Mouse (Mus musculus) adrenal gland, postnatal 4 days (tissue): ENCODE measurements at regions not wholly inside any gene's neighbourhood (a gene's known extent, or its start where the extent isn't known, plus 50 kb on each side); places are given as distances from the start of the nearest gene placed in this dataset.

Experiments
- DNase-seq, 2 experiments: peaks; one replicate each; pipeline ENCODE4 v3.0.0; 2021 to 2022; ENCODE audit warnings: low spot score in 2 of 2, mixed read lengths in 2 of 2

DNA sequence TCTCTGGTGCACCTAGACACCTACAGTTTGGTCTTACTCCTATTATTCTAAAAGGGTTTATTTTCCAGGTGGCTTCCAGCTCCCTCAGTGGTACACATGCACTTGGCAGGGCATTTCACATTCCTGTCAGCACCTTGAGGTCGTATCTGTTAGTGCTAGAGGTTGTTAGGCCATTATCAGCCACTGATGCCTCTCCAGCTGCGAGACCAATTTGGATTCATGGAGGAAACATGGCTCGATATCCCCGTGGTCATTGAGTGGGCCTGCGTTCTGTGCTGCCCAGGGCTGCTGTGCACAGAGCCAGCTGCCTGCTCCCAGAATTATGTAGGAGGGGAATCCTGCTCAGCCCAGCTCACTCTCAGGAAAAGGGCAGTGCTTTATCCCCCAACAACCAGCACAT is 60.1 kb upstream of the Irx1 start:
- DNase-seq = no peak

DNA sequence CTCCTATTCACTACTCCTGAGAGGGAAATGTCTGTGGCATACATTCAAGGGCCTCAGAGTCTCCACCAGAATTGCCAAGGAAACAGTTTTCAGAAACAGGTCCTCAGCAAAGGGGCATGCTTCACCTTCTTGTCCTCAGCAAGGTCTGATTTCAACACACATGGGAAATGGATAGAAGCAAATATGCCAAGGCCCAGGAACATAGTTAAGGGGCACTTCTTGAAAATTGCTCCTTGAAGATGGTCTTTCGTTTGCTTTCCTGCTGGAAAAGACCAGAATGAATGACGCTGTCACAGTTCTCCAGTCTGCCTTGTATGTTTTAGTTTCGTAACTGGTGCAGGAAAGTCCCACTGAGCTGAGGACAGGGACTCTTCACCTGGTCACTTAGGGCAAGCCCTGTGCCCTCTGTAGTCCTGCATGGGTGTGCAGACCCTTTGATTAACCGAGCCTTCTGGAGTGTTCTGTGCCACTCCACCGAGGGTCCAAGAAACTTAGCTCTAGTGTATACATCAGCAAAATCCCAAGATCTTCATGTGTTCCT is 80.5 kb upstream of the Irx1 start:
- DNase-seq = no peak

DNA sequence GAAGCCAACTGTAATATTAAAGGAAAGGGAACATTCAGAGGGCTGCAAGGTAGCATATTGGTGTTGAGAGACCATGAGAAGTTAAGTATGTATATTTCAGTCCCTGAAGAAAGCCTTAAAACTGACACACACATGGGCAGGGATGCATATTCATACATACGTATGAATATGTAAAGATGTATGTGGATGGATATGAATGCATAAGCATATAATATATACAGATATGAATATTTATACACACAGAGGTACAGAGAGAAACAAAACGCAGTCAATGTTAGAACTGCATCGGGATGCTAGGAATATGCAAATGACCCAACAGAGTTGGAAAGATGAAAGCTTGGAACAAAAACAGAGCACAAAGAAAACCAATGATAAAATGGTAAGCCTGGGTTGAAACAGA is 92.9 kb upstream of the Irx1 start:
- no peak for DNase-seq

DNA sequence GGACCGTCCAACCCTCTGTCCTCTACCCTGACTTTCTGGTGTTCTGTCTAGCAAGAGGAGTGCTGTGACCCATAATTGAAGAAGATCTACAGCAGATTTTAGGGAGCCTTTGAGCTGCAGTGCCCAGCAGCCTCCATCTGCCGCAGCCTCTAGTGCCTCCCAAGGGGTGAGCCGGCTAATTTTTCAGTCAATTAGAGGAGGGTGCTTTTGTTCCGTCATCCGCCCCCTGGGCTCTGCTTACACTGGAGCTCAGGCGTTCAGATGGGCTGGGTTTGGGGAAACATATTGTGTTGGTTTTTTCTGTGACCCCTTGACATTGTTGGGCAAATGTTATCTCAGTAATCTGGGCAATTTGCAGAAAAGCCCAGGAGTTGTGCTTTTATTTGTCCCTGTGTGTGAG is 98.1 kb upstream of the Irx1 start:
- DNase-seq = no peak

DNA sequence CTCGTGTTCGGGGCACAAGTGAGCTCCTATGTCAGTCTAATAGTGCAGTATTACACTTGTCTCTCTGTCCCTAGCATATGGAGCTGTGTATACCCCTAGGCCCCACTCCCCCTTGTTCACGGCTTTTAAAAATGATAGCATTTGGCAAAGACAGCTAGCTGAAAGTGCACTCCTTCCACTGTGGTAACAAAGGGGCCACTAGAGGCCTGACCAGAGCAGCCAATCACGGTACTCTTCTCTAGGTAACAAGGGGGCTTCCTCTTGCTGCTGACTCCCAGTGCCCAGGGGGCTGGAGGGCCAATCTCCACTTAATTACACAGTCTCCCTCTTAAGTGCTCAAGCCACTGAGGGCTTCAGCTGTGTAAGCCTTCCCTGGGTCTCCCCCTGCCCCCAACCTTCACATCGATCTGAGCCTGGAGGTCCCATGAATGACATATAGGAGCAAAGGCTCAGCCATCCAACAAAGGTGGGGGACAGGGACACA is 99.8 kb upstream of the Irx1 start:
- no peak for DNase-seq

DNA sequence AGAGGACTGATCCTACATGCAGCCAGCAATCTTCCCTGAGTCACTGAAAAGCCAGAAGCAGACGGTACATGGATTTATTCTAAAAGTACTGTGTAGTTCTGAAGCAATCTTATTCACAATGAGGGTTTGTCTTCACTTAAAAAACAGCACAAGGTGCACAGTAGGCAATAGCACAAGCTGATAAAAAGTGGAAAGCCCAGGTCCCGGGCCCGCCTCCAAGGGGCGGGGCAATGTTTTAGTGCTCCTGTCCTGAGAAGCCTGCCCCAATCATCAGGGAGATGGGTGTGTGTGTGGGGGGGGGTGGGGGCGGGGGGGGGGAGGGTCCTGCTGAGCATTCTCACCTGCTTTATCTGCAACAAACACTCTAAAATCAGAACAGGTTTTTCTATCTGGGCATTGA is 133.1 kb upstream of the Irx1 start:
- no peak for DNase-seq

DNA sequence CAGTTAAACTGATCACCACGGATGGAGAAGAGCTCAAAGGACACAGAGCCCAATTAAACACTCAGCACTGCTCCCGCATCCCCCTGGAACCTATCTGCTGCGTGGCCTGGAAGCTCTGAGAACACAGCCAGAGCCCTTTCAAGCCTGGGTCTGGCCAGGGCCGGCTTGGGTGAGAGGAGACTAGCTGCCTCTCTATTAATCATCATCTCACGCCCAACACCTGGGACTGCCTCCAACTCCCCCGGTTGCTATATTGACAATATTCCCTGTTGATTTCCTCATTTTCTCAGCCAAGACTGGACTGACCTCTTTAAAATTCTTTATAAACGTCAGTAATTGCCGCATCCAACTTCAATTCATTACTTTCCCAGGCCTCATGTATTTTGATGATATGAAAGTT is 133.7 kb upstream of the Irx1 start:
- DNase-seq = no peak

DNA sequence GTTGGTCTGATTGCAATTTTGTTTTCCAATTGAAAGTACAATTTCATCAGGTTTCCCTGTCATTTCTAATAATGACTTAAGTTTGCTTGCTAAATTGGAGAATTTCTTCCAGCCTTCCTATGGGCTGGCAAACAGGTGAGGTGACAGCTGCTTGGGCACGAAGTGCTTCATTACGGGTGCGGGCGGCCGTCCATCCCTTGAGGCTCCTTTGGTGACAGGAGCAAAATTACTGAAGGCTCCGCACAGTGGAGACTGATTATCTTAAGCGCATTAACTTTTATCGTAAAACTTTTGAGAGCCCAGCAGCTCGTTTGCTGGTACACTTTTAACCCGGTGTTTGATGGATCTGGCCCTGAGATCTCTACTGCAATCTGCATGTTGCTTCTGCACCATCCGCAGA is 134.3 kb upstream of the Irx1 start:
- no peak for DNase-seq

DNA sequence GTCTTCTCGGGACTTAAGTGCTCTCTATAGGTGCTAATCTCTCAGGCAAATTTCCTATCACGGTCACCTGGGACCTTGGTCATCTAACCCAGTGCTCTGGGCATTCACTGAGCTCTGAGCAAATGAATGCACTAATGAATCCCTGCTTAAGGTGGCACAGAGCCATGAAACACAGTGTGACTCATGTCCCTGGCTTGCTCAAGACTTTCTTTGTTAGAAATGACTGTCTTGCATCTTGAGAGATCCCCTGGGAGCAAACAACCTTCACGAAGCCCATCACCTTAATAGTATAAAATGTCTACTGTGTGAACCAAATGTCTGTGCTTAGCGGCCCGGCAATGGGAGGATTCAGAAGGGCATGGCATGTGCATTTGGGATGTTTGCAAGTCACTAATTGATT is 137.2 kb upstream of the Irx1 start:
- DNase-seq = no peak

DNA sequence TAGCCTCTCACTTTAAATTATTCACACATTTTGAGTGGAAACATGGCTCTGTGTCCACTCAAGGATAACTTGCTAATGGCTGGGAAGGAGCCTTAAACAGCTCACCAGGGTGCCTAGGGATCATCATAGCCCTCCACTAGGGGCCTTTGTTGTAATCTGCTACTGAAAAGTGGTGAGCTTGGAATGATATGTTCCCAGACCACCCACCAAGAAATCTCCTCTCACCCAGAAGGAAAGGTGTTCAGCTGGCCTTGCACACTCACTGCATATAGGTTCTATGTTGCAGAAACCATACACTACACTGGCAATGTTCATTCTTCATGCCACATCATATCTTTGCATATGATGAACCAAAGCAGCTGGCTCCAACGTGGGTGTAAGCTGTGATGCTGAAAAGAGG is 145.1 kb upstream of the Irx1 start:
- DNase-seq = no peak

DNA sequence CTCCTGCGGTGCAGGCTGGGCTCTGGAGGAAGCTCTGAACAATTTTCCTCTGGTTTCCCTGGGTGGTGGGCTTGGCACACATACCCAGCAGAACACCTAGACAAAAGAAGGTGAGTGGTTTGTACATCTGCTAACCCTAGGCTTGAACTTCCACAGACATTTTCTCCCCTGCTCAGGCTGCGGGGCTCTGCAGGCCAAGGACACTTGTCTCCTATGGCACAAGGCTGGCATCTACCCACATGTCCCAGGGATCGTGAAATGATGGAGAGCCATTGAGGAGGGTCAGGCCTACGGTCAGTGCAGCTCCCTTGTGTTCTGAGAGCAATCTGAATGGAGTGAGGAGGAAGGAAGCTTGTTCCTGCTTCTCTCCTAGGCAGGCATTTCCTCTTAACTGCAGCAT is 150.4 kb upstream of the Irx1 start:
- no peak for DNase-seq

DNA sequence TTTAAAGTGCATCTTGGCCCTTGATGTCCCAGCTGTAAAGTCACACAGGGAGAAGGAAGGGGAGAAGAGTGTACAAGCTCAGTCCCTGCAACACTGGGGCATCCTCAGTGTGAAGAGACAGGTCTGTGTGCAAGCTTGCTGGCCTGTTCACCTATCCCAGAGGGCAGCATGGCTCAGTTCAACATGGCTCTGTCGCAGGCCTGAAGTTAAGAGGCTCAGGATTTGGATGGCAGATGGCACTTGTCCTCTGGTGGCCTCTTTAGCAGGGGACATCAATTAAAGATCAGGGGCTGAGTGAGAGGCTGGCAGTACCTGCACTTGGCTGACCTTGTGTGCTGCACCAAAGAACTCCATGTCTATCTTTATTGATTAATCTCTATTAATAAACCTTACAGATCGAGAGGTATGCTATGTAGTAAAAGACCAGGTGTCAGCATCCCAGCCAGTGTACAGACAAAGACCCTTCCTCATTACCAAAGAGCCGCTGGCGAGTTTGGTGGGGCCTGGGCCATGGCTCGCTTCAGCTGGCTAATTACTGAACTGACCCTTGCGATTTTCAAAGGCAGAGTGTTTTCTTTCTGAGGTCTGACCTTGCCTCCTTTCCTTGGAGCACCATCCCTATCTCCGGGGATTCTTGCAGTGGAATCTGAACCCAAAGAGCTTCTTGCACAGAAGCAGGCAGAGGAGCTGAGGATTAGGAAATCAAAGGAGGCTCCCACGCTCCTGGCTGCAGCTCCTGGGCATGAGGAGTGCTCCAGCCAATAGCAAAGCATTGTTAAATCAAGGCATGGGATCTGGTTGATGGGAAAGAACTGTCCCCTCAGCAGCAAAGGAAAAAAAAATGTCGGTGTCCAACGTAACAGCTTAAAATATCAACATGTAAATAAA is 151.5 kb upstream of the Irx1 start:
- DNase-seq = no peak

DNA sequence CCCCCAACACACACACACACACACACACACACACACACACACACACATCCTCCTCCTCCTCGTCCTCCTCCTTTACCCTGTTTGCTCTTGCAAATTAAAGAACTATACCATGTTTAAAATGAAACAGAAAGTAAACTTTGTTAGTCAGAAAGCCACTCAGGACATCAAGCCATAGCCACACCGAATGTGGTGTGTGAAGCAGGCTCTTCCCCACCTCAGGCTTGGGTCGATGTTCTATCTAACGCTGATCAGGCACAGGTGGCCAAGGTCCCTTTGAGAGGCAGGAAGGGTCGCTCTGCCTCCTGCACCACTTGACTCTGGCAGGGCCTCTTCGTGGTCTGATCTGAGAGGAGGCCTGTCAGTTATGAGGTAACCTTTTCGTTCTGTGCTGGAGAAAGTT is 156.9 kb upstream of the Irx1 start:
- no peak for DNase-seq

DNA sequence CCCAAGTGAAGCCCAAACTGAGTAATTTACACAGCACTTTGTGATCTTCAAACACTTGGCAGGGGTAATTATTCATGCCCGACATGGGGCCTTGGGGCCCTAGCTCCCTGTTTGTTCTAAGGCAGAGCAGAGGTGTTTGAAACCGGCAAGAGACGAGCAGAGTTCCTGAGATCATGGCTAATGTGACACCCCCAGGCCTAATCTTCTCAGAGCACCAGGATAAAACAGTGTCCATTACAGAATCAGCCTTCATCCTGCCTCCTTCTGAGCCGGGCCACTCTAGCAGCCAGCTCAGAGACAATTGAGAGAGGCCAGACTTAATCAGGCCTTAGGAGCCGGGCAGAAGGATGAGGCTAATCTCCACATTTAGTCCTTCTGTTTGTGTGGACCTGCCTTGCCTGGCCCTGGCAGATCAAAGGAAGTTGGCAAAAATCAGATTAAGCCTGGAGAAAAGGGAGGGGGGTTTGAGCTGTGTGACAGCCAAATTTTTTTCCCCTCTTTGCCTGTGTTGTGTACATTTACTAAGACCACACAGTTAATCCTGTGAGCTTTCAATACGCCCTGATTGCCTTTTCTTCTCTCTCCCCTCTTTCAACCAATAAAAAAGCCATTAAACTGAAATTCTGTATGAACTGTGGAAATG is 157.5 kb upstream of the Irx1 start:
- DNase-seq = no peak

DNA sequence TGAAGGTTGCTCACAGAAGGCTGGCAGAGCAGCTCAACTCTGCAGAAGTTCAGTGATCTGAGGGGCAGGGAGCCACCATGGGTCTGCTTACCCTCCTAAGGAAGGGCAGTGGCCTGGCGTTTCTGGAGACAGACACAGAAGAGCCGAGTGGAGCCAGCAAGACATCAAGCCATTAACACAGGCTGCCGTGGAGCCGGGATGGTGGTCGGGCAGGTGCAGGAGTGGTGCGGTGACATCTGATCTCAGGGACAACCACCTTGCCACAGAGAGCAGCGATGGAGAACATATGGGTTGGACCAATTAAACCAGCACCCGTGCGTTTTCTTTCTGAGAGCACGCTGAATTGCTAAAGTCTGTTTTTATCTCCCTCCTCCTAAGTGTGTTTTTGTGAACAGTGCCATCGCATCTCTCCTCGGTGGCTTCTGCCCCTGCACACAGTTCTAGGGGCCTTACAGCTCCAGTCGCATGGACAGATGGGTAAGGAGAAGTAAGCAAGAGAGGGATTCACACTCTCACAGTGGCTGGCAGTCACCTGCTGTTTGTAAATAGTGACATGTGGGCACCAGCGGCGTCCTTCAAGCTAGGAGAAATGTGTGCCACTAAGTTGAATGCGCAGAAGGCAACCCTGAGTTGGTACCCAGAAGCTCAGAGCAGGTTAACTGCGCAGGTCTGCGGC is 158.2 kb upstream of the Irx1 start:
- no peak for DNase-seq

DNA sequence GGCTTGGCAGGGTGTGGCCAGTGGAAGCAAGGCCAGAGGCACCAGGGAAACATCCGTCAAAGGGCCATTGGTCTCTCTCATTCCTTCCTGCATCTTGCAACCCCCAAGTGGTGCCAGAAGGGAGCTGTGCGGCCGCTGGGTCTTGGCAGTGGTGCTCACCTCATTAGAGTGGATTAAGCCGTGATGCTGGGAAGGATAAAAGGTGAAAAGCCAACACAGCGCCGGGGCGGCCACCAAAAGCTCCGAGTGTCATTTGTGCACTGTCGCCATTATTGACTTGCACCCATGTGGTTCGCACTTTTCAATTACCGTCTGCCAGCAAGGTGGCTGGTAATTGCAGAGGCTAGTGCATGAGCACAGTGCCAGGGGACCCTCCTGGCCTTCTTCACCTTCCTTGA is 158.7 kb upstream of the Irx1 start:
- DNase-seq = no peak

DNA sequence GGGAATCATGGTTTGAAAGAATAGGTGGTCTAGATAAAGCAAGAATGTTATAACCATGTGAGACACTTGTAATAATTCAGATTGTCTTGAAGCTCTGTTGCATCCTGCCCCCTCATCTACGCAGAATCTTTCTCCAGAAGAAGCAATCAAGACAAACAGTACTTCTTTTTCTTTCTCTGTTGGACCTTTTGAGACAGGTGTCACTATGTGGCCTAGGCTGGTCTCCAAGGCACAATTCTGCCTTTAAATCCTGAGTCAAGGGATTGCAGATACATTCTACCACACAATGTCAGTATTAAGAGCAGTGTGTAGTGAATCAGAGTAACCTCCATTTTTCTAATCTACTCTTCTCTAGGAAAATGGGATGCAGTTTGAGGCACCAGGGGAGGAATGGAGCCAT is 164.8 kb upstream of the Irx1 start:
- no peak for DNase-seq

DNA sequence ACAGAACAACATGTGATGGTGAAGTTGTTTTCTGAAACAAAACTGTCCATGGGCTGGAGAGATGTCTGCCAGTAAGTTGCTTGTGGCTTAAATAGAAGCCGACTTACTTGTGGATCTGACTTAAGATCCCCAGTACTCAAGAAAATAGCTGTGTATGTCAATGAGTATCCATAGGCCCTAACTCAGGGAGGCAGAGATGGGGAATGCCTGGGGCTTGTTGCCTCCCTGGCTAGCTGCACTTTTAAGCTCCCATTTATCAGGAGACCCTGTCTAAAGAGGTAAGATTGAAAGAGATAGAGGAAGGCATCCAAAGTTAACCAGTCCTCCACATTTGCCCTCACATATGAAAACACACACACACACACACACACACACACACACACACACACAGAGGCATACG is 167.8 kb upstream of the Irx1 start:
- DNase-seq = no peak

DNA sequence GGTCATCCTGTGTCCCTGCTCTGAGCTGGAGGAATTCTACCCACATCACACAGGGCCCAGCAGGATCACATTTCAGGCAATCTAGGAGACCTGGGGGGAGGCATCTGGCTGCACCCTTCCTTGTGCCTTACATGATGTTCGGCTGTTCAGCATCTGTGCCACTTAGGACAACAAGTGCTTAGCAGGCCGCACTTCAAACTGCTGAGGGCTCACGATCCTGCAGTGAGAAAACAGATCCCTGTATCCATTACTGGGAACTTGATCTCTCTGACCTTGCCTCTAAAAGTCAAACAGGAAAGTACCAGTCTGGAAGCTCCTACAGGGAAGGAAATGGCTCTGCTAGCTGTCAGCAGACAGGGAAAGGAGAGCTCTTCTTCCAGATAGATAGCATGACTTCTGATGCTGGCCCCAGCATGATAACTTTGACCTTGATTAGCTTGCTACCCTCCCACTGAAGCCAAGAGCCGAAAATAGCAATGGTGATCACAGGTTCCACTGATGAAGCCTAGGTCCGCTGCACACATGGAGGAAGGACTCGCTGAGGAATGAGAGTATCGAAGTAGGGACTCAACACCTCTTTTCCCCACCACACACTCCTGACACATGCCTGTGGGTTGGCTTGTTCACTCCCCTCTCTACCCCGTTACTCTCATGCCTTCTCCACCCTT is 170.7 kb upstream of the Irx1 start:
- no peak for DNase-seq

DNA sequence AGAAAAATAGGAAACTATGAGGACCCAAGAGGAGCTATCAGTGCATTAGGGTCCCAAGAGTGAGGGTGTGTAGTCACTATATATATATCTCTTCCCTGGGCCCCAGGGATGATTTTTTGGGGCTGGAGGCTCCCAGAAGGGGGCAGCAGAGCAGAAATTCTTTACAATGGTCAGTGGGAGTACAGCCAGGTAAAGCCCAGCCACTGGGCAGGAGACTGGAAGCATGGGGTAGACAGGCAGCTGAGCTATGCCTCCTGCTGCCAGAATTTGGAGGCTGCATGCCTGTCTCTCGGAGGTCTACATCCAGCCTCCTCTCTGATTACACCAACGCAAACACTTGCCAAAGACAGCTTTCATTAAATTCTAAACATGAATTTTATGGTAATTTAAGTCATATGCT is 202.7 kb upstream of the Irx1 start:
- DNase-seq = no peak

DNA sequence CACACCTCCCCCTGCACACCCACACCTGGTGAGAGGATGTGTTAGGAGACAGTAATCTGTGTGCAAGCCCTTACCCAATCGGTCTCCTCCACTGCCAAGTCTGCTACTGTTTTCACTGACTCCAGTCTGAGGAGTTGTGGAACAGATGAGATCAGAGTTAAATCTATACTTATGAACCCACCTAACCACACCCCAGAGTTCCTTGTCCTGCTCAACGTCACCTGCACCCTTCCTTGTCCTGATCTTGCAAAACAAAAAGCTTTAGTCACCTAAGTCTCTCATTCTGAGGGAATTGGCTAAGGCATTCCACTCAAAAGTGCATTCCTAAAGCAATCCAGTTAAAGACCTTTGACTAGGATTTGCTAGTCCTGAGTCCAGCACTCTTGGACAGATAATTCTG is 203.9 kb upstream of the Irx1 start:
- no peak for DNase-seq

DNA sequence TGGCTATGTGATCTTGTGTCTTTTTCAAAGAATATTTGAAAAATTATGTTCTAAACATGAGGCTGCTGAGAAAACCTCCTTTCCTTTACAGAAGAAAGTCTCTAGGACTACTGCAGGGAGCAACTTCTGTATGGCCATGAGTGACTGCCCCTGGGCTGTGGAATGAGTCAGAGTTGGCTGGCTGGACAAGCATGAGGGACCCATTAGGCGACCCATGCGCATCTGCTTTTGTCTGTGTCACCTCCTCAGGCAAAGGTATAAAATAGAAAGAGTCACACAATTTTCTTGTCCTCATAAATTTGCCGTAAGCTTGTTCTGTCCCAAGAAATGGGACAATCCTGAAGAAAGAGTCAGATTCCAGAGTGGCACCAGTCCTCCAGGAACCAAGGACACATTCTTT is 220.1 kb upstream of the Irx1 start:
- DNase-seq = no peak
